Comparison of ENCODE assay signal across 13 mouse cellular contexts in the genomic region with DNA sequence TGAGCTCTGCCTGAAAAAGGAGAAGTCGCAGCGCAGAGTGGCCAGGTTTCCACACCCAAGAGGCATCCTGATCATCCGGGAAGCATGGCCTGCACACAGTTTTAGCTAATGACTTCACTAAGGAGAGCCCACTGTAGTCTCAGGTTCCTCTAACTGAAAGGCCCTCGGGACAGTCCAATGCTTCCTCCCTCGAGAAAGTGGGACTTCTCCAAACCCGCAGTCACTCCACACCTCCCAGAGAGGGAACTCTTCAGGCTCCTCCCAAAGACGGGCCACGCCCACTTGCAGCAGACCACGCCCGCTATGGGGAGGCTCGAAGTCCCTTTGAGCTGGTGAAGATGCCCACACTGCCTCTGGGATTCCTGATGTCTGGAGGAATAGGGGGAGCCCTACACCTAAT. TPM values are rescaled to one million over a fixed set of nuclear protein-coding genes. Genes with fewer than 3 reads are reported as not detected.
DNase-seq lines count a peak whose midpoint lies in the region; ATAC-seq and TF ChIP-seq lines count a peak whose summit lies in the region.
"Had no signal": no experiment of that assay in that cellular context is flagged by ENCODE, and none has a peak within 500 bp of the region (broad histone marks: within the 10 kb centered on the region; RNA-seq: fewer than 3 reads in every experiment).

No protein-coding gene starts in this region.

- no peaks in the 10 kb centered on the region for H3K36me3 ChIP-seq in liver, embryonic 14.5 days (replicated peaks; ENCODE audit: control insufficient read depth, insufficient read depth, low read depth)
- no peaks in the 10 kb centered on the region for H3K36me3 ChIP-seq in midbrain, postnatal 0 days (ENCODE audit: insufficient read depth, low read length)
- H3K36me3 ChIP-seq: embryonic facial prominence, embryonic 12.5 days; heart, embryonic 15.5 days; neural tube, embryonic 13.5 days had no signal

- peak; percentile 39; the same call in 1 of the 2 replicates for ATAC-seq in liver, embryonic 14.5 days (ENCODE audit: insufficient read depth)
- peak; percentile 95 for ATAC-seq in monocyte, adult 5-6 weeks (replicated peaks; ENCODE audit: insufficient number of reproducible peaks, low FRiP score, low TSS enrichment, poor library complexity, severe bottlenecking)
- ATAC-seq in midbrain, postnatal 0 days (ENCODE audit: low FRiP score): no peak
- ATAC-seq: intestine, postnatal 0 days had no signal

- no peak for TF ChIP-seq CTCF in liver, embryonic 14.5 days (IDR thresholded peaks at IDR 0.05; ENCODE audit: low read depth)
- TF ChIP-seq CTCF in midbrain, postnatal 0 days (IDR thresholded peaks at IDR 0.05): no peak

- 29% methylated on average over 11 of the region's 11 CpGs for WGBS in liver, embryonic 14.5 days (ENCODE audit: insufficient replicate concordance)
- WGBS in midbrain, postnatal 0 days: 88% methylated on average over 11 of the region's 11 CpGs

- no peak for TF ChIP-seq EP300 in liver, embryonic 14.5 days (IDR thresholded peaks at IDR 0.05; ENCODE audit: low read depth)

- DNase-seq in gastrocnemius, postnatal 10 days: peak; percentile 8
- DNase-seq in gastrocnemius, adult 8-10 months (ENCODE audit: low spot score in 2 of 2): no peak
- DNase-seq in MEL-GATA-1-ER (ENCODE audit: extremely low read depth, low read depth): peak; percentile 61
- DNase-seq in liver, embryonic 14.5 days (ENCODE audit: low read depth in 3 of 3, low spot score in 3 of 3): no peak
- no peak for DNase-seq in frontal cortex, adult 2 months (ENCODE audit: extremely low spot score in 1 of 2, low spot score in 1 of 2)
- no peak for DNase-seq in cerebellum, adult 9-10 months
- no peak for DNase-seq in midbrain, postnatal 0 days (ENCODE audit: low spot score)

- no peak overlapping the region for H3K4me2 ChIP-seq in liver, embryonic 14.5 days (ENCODE audit: low read depth)
- H3K4me2 ChIP-seq in midbrain, postnatal 0 days (ENCODE audit: low read depth, low read length, poor library complexity, severe bottlenecking): no peak overlapping the region
- H3K4me2 ChIP-seq: embryonic facial prominence, embryonic 12.5 days; heart, embryonic 15.5 days; neural tube, embryonic 13.5 days had no signal

- H3K9ac ChIP-seq in liver, embryonic 14.5 days (replicated peaks): no peak overlapping the region
- H3K9ac ChIP-seq in midbrain, postnatal 0 days (replicated peaks; ENCODE audit: low read length, poor library complexity, severe bottlenecking): no peak overlapping the region
- H3K9ac ChIP-seq: embryonic facial prominence, embryonic 12.5 days; heart, embryonic 15.5 days; neural tube, embryonic 13.5 days had no signal

- H3K4me3 ChIP-seq in liver, embryonic 14.5 days (ENCODE audit: insufficient read depth in 1 of 2, low read depth in 2 of 2, low read length in 2 of 2): no peak overlapping the region
- no peak overlapping the region for H3K4me3 ChIP-seq in midbrain, postnatal 0 days (ENCODE audit: low read depth, low read length)
- H3K4me3 ChIP-seq: embryonic facial prominence, embryonic 12.5 days; heart, embryonic 15.5 days; neural tube, embryonic 13.5 days had no signal

- H3K27me3 ChIP-seq in liver, embryonic 14.5 days (ENCODE audit: control insufficient read depth, insufficient read depth, low read length): no peaks in the 10 kb centered on the region
- no peaks in the 10 kb centered on the region for H3K27me3 ChIP-seq in midbrain, postnatal 0 days (ENCODE audit: insufficient read depth, low read length)
- H3K27me3 ChIP-seq: embryonic facial prominence, embryonic 12.5 days; heart, embryonic 15.5 days; neural tube, embryonic 13.5 days had no signal

- H3K9me3 ChIP-seq in liver, embryonic 14.5 days (ENCODE audit: control insufficient read depth, low read length): no peaks in the 10 kb centered on the region
- no peaks in the 10 kb centered on the region for H3K9me3 ChIP-seq in midbrain, postnatal 0 days (ENCODE audit: low read length)
- H3K9me3 ChIP-seq: embryonic facial prominence, embryonic 12.5 days; heart, embryonic 15.5 days; neural tube, embryonic 13.5 days had no signal

- H3K27ac ChIP-seq in liver, embryonic 14.5 days: no peak overlapping the region
- H3K27ac ChIP-seq in midbrain, postnatal 0 days (ENCODE audit: low read depth, low read length): no peak overlapping the region
- H3K27ac ChIP-seq: embryonic facial prominence, embryonic 12.5 days; heart, embryonic 15.5 days; neural tube, embryonic 13.5 days had no signal

- H3K4me1 ChIP-seq in liver, embryonic 14.5 days (replicated peaks; ENCODE audit: control insufficient read depth in 2 of 2, insufficient read depth in 2 of 2, low read length in 1 of 2): no peaks in the 10 kb centered on the region
- no peaks in the 10 kb centered on the region for H3K4me1 ChIP-seq in midbrain, postnatal 0 days (ENCODE audit: insufficient read depth, low read length)
- H3K4me1 ChIP-seq: embryonic facial prominence, embryonic 12.5 days; heart, embryonic 15.5 days had no signal

RNA-seq across cellular contexts. Expression of a gene that starts 48.4 kb away (rescaled TPM):
- total RNA-seq in gastrocnemius, postnatal 10 days (2021): under 1 TPM in 1 of 2 experiments, not detected in 1; 0.61 TPM
- total RNA-seq in gastrocnemius, adult 8-10 months (2022): not detected
- polyA plus RNA-seq in liver, embryonic 14.5 days (2012; rRNA removed): not detected in 2 replicates
- not detected in 2 replicates for polyA plus RNA-seq in liver, embryonic 14.5 days (2014; fragmentation: Nextera tagmentation; extraction: Ambion mirVana)
- total RNA-seq in monocyte, adult 5-6 weeks (2017): not detected in 3 replicates
- polyA plus RNA-seq in frontal cortex, adult 2 months (2012; rRNA removed): not detected in 2 replicates
- not detected in 2 replicates for total RNA-seq in midbrain, postnatal 0 days (2014; rRNA removed)
- 0.31 TPM in 1 of 2 replicates, not detected in the other for polyA plus RNA-seq in midbrain, postnatal 0 days (2015; fragmentation: Nextera tagmentation; extraction: Ambion mirVana)
- total RNA-seq: layer of hippocampus, postnatal 25 days had no signal
- polyA plus RNA-seq: embryonic facial prominence, embryonic 12.5 days; heart, embryonic 15.5 days; neural tube, embryonic 13.5 days had no signal

Comparison
In these comparisons a context has a peak if more than half of its experiments do, and no peak if none do; other contexts are left out.
1. DNase-seq: peak in gastrocnemius, postnatal 10 days (single experiment) and MEL-GATA-1-ER (single experiment); none in gastrocnemius, adult 8-10 months (0 of 2), liver, embryonic 14.5 days (0 of 3), frontal cortex, adult 2 months (0 of 2), cerebellum, adult 9-10 months (single experiment) and midbrain, postnatal 0 days (single experiment).